Mouse (Mus musculus): ENCODE measurements around the gene Trim63.
"Not testable (repeated sequence)": the region's sequence is repeated elsewhere in the genome, so short reads cannot be mapped to it uniquely, and the experiment has no call there.

Gene Trim63

GRCm38 (mm10) chr4:134314876-134315275 is at the start of gene Trim63:
TSS of gene Trim63 (plus strand) at chr4:134315120.
- DNase-seq (ENCODE audit: extremely low read depth, low read depth): no peak

DNA sequence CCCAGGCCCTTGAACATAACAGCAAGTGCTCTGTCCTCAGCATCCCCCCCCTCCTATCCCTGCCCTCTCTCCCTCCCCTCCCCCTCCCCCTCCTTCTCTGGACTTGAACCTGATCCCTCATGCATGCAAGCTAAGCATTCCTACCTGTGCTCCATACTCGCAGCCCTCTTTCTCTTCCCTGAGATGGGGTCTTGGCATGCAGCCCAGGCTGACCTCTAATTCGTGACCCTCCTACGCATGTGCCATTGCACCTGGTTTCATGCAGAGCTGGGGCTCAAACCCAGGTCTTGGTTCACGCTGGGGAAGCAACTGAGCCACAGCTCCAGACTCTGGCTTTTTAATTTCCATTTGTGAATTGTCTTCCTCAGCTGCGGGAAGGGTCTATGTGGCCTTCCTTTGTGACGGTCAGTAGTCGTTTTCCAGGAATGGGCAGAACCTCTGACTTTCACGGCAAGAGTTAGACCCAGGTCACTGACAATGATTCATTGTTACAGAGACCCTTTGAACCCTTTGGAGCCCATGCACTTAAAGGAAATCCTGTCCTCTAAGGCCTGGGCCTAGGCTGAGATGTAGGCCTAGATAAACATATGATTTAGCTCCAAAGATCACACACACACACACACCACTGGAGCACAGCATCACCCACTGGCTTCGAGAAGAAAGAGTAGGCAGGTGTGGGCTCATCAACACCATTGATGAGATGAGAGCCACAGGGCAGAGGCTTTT is 48.9 kb upstream of the Trim63 start:
- no peak for DNase-seq (ENCODE audit: extremely low read depth, low read depth)

DNA sequence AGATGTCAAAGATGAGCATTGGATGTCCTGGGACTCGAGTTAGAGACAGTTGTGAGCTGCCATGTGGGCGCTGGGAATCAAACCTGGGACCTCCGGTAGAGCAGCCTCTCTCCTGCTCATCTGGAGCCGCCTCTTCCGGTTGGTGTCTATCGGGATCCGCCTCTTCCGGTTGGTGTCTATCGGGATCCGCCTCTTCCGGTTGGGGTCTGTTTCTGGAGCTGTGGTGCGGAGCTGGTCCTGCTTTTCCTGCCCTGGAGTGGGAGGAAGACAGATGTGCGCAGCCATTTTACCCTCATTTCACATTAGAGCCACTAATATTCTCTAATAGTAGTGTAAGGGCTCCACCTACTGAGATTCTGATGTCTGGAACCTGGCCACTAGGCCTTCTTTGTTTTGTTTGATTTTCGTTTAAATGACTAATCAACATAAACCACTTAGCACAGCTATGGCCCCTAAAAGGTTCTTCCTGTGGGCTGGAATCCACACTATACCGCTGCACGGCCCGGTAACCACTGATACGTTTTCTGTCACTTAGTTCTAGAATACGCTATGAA is 46.7 kb upstream of the Trim63 start:
- DNase-seq (ENCODE audit: extremely low read depth, low read depth): no peak

DNA sequence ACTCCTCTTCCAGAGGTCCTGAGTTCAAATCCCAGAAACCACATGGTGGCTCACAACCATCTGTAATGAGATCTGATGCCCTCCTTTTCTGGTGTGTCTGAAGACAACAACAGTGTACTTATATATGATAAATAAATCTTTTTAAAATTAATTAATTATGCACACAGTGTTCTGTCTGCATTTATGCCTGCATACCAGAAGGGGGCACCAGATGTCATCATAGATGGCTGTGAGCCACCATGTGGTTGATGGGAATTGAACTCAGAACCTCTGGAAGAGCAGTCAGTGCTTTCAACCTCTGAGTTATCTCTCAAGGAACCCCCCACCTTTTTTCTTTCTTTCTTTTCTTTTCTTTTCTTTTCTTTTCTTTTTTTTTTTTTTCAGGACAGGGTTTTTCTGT is 45.3 kb upstream of the Trim63 start:
- not testable (repeated sequence) for DNase-seq (ENCODE audit: extremely low read depth, low read depth)

- DNase-seq (ENCODE audit: extremely low read depth, low read depth): no peak
These were observed 42.9 kb upstream of the Trim63 start for GRCm38 (mm10) chr4:134271979-134272378.

DNA sequence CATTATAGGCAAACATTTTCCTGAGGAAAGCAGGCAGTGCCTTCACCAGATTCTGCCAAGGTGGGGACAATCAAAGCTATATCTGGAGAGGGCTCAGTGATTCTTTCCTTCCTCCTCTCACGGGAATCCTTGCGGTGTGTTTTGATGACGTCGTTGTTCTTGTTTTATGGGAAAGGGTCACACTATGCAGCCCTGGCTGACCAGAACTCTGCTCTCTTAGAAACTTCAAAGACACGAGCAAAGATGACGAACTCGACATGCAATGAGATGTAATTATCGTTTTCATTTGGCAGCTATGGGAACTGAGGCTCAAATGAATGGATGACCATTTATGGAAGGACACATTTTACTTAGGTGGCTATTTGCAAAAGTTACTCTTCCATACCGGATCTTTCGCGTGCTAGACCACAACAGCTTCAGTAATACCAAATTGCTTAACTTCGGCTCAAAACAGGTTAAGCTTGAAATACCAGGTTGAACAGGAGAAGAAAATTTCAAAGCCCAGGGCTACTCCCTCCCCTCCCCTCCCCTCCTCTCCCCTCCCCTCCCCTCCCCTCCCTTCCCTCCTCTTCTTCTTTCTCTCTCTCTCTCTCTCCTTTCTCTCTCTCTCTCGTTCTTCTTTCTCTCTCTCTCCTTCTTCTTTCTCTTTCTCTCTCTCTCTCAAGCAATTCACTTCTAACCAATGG is 42.0 kb upstream of the Trim63 start:
- DNase-seq (ENCODE audit: extremely low read depth, low read depth): no peak

- DNase-seq (ENCODE audit: extremely low read depth, low read depth): peak; percentile 96
These were observed 41.2 kb upstream of the Trim63 start for GRCm38 (mm10) chr4:134273417-134274345.

- DNase-seq (ENCODE audit: extremely low read depth, low read depth): peak; percentile 82
These were observed 30.0 kb upstream of the Trim63 start for GRCm38 (mm10) chr4:134284942-134285341.

DNA sequence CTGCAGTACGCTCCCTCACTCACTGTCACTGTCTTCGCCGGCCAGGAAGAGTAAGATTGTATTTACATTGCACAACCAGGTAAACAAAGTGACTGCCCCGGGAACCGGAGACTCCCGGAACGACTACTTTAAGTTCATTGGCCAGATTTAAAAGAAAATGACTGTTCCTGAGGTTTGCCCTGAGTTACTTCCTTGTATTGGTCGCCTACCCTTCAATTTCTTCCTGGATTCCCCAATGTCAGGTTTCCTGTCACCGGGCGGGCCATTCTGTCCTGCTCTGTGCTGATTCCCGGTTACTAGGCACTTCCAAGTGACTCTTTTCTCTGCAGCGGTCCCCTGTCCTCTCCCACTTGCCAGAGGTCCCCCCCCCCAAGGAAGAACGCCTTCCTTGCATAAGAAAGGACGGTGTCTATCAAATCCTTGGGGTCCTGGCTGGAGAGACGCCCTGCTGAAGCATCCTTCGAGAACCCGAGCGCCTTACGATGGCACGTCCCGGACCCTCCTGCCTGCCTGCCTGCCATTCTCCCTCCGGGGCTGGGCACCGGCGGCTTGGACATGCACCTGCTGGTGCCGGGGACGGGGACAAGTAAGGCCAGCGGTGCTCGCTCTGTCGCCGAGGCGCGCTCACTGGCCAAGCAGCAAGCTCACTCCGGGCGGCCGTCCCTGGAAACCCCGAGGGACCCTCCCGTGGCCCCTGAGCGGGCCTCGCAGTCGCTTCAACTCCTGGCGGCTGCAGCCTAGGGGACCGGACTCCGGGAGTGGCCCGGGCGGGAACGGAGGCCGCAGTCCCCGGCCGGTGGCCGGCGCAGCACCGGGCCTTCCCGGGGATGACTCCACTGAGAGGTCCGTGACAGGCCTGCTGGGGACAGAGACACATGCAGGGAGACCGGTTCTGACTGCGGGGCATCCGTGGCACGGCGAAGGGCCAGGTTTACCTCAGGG is 28.4 kb upstream of the Trim63 start:
- no peak for DNase-seq (ENCODE audit: extremely low read depth, low read depth)

DNA sequence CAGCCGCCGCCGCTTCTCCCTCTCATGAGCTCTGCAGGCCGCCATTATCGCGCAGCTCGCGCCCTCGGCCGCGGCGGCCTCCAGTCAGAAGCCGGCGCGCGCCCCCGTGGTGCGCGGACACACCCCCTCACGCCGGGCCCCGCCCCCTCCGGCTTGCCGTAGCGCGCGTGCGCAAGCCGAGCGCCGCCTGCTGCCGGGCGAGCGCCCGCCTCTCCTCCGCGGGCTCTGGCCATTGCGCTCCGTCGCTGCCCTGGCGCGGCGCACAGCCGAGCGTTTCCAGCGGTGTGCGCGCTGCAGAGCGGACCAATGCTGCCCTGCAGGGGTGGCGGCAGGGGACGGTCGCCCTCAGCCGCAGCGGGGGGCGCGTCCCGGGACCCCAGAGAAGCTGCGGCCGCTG is 27.8 kb upstream of the Trim63 start:
- DNase-seq (ENCODE audit: extremely low read depth, low read depth): peak; percentile 44

DNA sequence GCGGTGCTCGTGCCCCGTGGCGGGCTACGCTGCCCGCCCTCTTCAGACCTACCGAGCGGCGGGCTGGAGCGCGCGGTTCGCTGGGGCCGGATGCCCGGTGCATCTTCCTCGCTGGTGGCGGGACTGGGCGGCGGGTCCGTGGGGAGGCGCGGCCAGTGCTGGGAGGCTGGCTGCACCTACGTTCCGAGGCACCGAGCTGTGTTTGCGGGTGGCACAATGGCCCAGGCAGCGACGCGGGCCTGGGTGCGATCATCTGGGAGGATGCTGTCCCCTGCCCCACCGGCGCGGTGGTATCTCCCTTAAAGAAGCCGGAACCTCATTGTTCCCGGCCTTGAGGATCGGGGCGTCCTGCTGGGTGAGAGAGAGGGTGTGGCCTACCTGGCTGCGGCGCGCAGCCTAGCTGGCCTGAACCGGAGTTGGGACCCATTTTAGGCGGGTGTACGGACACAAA is 27.3 kb upstream of the Trim63 start, which contains the start of gene Pdik1l:
Pdik1l (minus strand) TSS at position 321 of the 451 bp plus-strand sequence.
- peak; percentile 76 for DNase-seq (ENCODE audit: extremely low read depth, low read depth)

- no peak for DNase-seq (ENCODE audit: extremely low read depth, low read depth)
These were observed 26.3 kb upstream of the Trim63 start for GRCm38 (mm10) chr4:134288397-134289256.

GRCm38 (mm10) chr4:134292067-134292466 is 22.9 kb upstream of the Trim63 start:
- no peak for DNase-seq (ENCODE audit: extremely low read depth, low read depth)

- no peak for DNase-seq (ENCODE audit: extremely low read depth, low read depth)
These were observed 21.7 kb upstream of the Trim63 start for GRCm38 (mm10) chr4:134293061-134293691.

GRCm38 (mm10) chr4:134293692-134294163 is 21.2 kb upstream of the Trim63 start:
- no peak for DNase-seq (ENCODE audit: extremely low read depth, low read depth)

DNA sequence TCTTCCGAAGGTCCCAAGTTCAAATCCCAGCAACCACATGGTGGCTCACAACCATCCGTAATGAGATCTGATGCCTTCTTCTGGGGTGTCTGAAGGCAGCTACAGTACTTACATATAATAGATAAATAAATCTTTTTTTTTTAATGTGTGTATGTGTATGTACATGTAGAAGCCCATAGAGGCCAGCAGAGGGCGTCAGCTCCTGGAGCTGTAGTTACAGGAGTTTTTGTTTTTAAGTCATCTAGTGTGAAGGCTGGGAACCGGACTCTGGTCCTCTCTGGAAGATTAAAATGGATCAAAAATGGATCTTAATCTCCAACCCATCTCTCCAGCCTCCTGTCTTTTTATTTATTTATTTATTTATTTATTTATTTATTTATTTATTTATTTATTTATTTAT is 18.8 kb upstream of the Trim63 start:
- DNase-seq (ENCODE audit: extremely low read depth, low read depth): not testable (repeated sequence)

DNA sequence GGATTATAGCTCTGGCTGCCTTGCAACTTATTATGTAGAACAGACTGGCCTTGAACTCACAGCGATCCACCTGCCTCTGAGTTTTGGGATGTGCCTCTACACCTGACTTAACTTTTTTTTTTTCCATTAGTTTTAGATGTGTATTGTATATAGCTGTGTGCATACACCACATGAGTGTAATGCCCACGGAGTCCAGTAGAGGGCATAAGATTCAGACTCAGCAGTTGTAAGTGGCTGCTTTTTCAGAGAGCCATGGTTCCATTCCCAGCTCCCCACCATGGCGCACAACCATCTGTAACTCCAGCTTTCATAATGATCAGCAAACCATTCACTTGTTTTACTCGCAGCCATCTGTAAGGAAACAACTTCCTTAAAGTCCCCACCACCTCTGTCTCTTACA is 18.4 kb upstream of the Trim63 start:
- no peak for DNase-seq (ENCODE audit: extremely low read depth, low read depth)

GRCm38 (mm10) chr4:134297369-134297768 is 17.6 kb upstream of the Trim63 start:
- no peak for DNase-seq (ENCODE audit: extremely low read depth, low read depth)
